Mouse (Mus musculus) lung, embryonic 14.5 days (tissue): ENCODE results near the gene Tgm3. TPM values are rescaled to one million over a fixed set of nuclear protein-coding genes. Genes with fewer than 3 reads are reported as not detected.

Experiments used
- ATAC-seq: fragments of 200-750 bp; cut with Nextera tagmentation; 2 replicates; pipeline ENCODE4 v1.8.0; 2017; ENCODE audit warnings: mild to moderate bottlenecking, moderate TSS enrichment, moderate library complexity; ENCODE audit not compliant: insufficient read depth
- DNase-seq: peaks from one replicate; pipeline ENCODE4 v3.0.0-alpha.2; 2015
- H3K27ac ChIP-seq: fragments of 300-500 bp; sonication (generic); 2 replicates; pipeline ENCODE4 v1.5.1; 2014; ENCODE audit warnings: low read depth, mild to moderate bottlenecking, moderate library complexity
- H3K27me3 ChIP-seq: fragments of 300-500 bp; sonication (generic); 2 replicates; pipeline ENCODE4 v1.6.1; 2014; ENCODE audit warnings: low read length, control low read depth; ENCODE audit not compliant: insufficient read depth
- H3K36me3 ChIP-seq: fragments of 300-500 bp; sonication (generic); 2 replicates; pipeline ENCODE4 v1.6.1; 2014; ENCODE audit warnings: control low read depth; ENCODE audit not compliant: insufficient read depth
- H3K4me1 ChIP-seq: fragments of 300-500 bp; sonication (generic); 2 replicates; pipeline ENCODE4 v1.6.1; 2014; ENCODE audit warnings: antibody characterized with exemption, control low read depth; ENCODE audit not compliant: insufficient read depth
- H3K4me2 ChIP-seq: fragments of 300-500 bp; sonication (generic); 2 replicates; pipeline ENCODE4 v1.6.1; 2014; ENCODE audit warnings: mild to moderate bottlenecking
- H3K4me3 ChIP-seq: fragments of 300-500 bp; sonication (generic); 2 replicates; pipeline ENCODE4 v1.5.1; 2014; ENCODE audit warnings: low read depth, low read length
- H3K9ac ChIP-seq: fragments of 300-500 bp; sonication (generic); 2 replicates; pipeline ENCODE4 v1.6.1; 2014
- H3K9me3 ChIP-seq: fragments of 300-500 bp; sonication (generic); 2 replicates; pipeline ENCODE4 v1.6.1; 2016; ENCODE audit warnings: low read depth, low read length, control low read depth
- CTCF ChIP-seq: IDR thresholded peaks from 2 replicates; pipeline ENCODE4 v1.5.1; 2016; ENCODE audit warnings: antibody characterized with exemption, low read depth
- WGBS: fragments of 180-500 bp; shearing (Covaris S2); extraction: QIAGEN DNeasy Blood & Tissue Kit; methylation state at CpG from one replicate; pipeline ENCODE4 v1.1.7; 2014; 5-methylcytosine and 5-hydroxymethylcytosine counted together
- polyA plus RNA-seq: library from polyadenylated mRNA; unstranded; fragments of >200 nt; fragmentation: Nextera tagmentation; extraction: Ambion mirVana; gene quantifications from 2 replicates; pipeline ENCODE4 v1.2.1, GENCODE M21; 2014

The Tgm3 gene
- polyA plus RNA-seq, 1 experiment from 2014 or later: 0.05 TPM

GRCm38 (mm10) chr2:130004046-130004445 is 8.1 kb upstream of the Tgm3 start:
- Histone ChIP-seq H3K27me3 (no peaks in the 10 kb centered on the region), H3K4me3 (no peak overlapping the region), H3K4me2 (no peak overlapping the region), H3K36me3 (no peaks in the 10 kb centered on the region), H3K4me1 (no peaks in the 10 kb centered on the region; the same call in 1 of the 2 replicates), H3K27ac (no peak overlapping the region), H3K9ac (no peak overlapping the region), H3K9me3 (no peaks in the 10 kb centered on the region)
- no peak for TF ChIP-seq CTCF
- DNase-seq (peak; percentile 42), ATAC-seq (no peak)
- WGBS: 24% methylated on average over 4 of the region's 4 CpGs

DNA sequence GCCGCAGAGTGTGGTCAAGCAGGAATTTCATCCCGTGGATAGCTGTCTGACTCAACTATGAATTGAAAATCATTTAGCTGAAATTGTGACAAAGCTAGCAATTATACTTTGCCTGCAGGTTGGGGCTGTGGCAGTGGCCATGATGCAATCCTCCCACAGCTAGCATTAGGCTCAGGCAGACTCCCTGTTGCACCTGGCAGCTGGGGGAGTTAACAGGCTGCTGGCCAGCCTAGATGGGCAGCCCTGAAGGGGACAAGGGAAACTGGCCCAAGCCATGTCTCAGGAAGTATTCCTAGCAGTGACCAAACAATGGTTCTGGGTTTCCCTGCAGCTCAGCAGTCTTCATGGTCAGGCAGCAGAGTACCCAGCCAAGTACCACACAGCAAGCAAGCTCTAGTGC is 2.8 kb upstream of the Tgm3 start:
- no peak overlapping the region for H3K9ac ChIP-seq
- ATAC-seq (no peak), DNase-seq (no peak)
- no peak overlapping the region for H3K4me3 ChIP-seq
- no peaks in the 10 kb centered on the region for H3K27me3 ChIP-seq
- no peak overlapping the region for H3K27ac ChIP-seq
- no peaks in the 10 kb centered on the region for H3K9me3 ChIP-seq
- H3K36me3 ChIP-seq: no peaks in the 10 kb centered on the region
- no peak for TF ChIP-seq CTCF
- 81% methylated on average over 2 of the region's 2 CpGs for WGBS
- no peak overlapping the region for H3K4me2 ChIP-seq
- no peaks in the 10 kb centered on the region for H3K4me1 ChIP-seq

DNA sequence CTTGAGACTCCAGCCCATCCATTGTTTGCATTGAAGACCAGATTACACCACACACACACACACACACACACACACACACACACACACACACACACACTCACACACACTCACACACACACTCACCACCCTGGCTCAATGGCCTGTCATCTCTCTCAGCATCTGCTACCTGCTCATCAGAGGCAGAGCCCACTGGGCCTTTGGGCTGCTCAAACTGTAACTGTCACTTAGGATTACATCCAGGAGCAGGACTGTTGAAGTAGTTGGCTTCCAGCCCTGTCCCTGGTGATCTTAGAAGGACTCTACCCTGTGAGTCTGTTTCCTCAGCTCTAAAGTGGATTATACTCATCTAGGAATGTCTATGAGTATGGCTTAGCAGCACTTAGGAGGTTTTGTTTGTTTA is 1.5 kb downstream of the Tgm3 start:
- Histone ChIP-seq H3K27ac (no peak overlapping the region), H3K9ac (no peak overlapping the region), H3K36me3 (no peaks in the 10 kb centered on the region), H3K4me3 (no peak overlapping the region), H3K4me2 (no peak overlapping the region), H3K4me1 (no peaks in the 10 kb centered on the region), H3K9me3 (no peaks in the 10 kb centered on the region), H3K27me3 (no peaks in the 10 kb centered on the region)
- no peak for TF ChIP-seq CTCF
- ATAC-seq (no peak), DNase-seq (no peak)

DNA sequence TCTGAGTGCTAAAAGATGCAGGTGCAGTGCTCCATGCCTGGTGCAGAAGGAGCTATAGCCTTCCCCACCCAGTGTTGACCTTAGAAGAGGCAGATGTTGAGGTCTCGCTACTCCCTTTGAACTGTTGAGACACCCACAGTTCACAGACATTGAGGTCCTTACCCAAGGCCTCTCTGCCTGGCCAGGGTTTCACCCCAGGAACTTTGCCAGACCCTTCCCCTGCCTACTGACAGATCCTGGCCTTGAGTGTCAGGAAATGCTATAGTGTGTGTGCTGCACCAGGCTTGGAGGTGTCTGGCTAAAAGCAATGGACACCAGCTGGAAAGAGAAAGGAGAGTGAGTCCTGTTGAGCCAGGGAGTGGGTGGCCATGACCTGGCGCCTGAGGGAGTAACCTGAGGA is 3.0 kb downstream of the Tgm3 start:
- TF ChIP-seq CTCF: no peak
- DNase-seq (no peak), ATAC-seq (no peak)
- Histone ChIP-seq H3K4me3 (no peak overlapping the region), H3K4me2 (no peak overlapping the region), H3K27me3 (no peaks in the 10 kb centered on the region), H3K27ac (no peak overlapping the region), H3K9me3 (no peaks in the 10 kb centered on the region), H3K9ac (no peak overlapping the region), H3K36me3 (no peaks in the 10 kb centered on the region), H3K4me1 (no peaks in the 10 kb centered on the region)
- 75% methylated on average over 2 of the region's 2 CpGs for WGBS

GRCm38 (mm10) chr2:130018084-130018483 is 5.9 kb downstream of the Tgm3 start:
- Histone ChIP-seq H3K4me2 (no peak overlapping the region), H3K9me3 (no peaks in the 10 kb centered on the region), H3K4me3 (no peak overlapping the region), H3K27ac (no peak overlapping the region), H3K36me3 (no peaks in the 10 kb centered on the region), H3K27me3 (no peaks in the 10 kb centered on the region), H3K4me1 (no peaks in the 10 kb centered on the region), H3K9ac (no peak overlapping the region)
- no peak for TF ChIP-seq CTCF
- WGBS: 74% methylated on average over 2 of the region's 2 CpGs
- DNase-seq: no peak
- no peak for ATAC-seq

DNA sequence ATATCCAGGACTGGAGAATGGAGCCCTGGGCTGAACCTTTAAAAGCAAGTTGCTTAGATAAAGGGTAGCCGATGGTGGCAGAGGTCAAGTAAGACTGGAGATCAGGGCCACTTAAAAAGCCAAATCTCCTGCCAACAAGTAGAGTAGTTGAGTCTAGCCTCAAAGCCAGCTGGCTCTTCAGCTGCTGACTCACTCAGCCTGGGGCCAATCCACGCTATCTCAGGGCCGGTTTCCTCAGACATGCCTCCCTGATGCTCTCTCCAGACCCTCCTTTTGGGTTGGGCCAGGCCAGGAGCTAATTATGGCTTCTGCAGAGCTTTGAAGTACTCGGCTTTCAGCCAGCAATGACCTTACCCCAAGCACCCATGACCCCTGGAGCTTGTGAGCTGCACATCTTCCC is 15.7 kb downstream of the Tgm3 start:
- no peaks in the 10 kb centered on the region for H3K36me3 ChIP-seq
- H3K9me3 ChIP-seq: no peaks in the 10 kb centered on the region
- H3K4me3 ChIP-seq: no peak overlapping the region
- H3K4me1 ChIP-seq: no peaks in the 10 kb centered on the region
- H3K27me3 ChIP-seq: no peaks in the 10 kb centered on the region
- no peak overlapping the region for H3K9ac ChIP-seq
- no peak overlapping the region for H3K4me2 ChIP-seq
- no peak overlapping the region for H3K27ac ChIP-seq
- WGBS: 66% methylated on average over 4 of the region's 4 CpGs
- no peak for ATAC-seq
- no peak for DNase-seq
- TF ChIP-seq CTCF: no peak

DNA sequence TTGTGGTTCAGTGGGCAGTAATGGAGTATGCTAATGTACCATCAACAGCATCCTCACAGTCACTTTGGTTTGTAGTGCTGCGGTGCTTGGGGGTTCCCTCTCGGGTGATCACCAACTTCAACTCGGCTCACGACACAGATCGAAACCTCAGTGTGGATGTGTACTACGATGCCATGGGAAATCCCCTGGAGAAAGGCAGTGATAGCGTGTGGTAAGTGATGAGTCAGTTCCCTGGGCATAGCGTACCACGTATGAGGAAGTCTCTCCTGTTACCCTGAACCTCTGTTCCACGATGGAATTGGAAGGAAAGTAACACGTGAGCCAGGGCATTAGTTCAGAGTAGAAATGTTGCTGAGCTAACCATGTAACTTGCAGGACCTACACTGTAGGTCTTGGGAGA is 17.7 kb downstream of the Tgm3 start:
- TF ChIP-seq CTCF: no peak
- Histone ChIP-seq H3K27ac (no peak overlapping the region), H3K9me3 (no peaks in the 10 kb centered on the region), H3K4me2 (no peak overlapping the region), H3K4me3 (no peak overlapping the region), H3K4me1 (no peaks in the 10 kb centered on the region), H3K36me3 (no peaks in the 10 kb centered on the region), H3K9ac (no peak overlapping the region), H3K27me3 (no peaks in the 10 kb centered on the region)
- DNase-seq (no peak), ATAC-seq (no peak)
- WGBS: 83% methylated on average over 11 of the region's 11 CpGs

- Histone ChIP-seq H3K4me3 (no peak overlapping the region), H3K27me3 (no peaks in the 10 kb centered on the region), H3K27ac (no peak overlapping the region), H3K9ac (no peak overlapping the region), H3K36me3 (no peaks in the 10 kb centered on the region), H3K9me3 (no peaks in the 10 kb centered on the region), H3K4me1 (no peaks in the 10 kb centered on the region), H3K4me2 (no peak overlapping the region)
- WGBS: 32% methylated on average over 3 of the region's 3 CpGs
- ATAC-seq (no peak), DNase-seq (peak; percentile 46)
- TF ChIP-seq CTCF: no peak
Observed at GRCm38 (mm10) chr2:130032661-130033060, 20.5 kb downstream of the Tgm3 start.
